Mouse (Mus musculus) ES-Bruce4 (cell line): ENCODE results near the gene Tnks2.

Experiments
- CTCF ChIP-seq: IDR thresholded peaks from one replicate; pipeline ENCODE4 v1.8.1; 2011; ENCODE audit warnings: low read depth, low read length
- EP300 ChIP-seq: IDR thresholded peaks from 2 replicates; pipeline ENCODE4 v1.6.1; 2011; ENCODE audit warnings: low read depth, low read length; ENCODE audit not compliant: insufficient read depth
- POLR2A ChIP-seq: IDR thresholded peaks from one replicate; pipeline ENCODE4 v1.8.1; 2011; ENCODE audit warnings: low read length; ENCODE audit not compliant: insufficient read depth

GRCm38 (mm10) chr19:36800288-36800687, 33.7 kb upstream of the Tnks2 start:
- TF ChIP-seq POLR2A, result no peak
- no peak for TF ChIP-seq CTCF
- TF ChIP-seq EP300, result no peak
